Mouse (Mus musculus): ENCODE data around the gene Ms4a4c. TPM values are rescaled to one million over a fixed set of nuclear protein-coding genes. Genes with fewer than 3 reads are reported as not detected.
"Not testable (repeated sequence)": the region's sequence is repeated elsewhere in the genome, so short reads cannot be mapped to it uniquely, and the experiment has no call there.

Gene Ms4a4c
- polyA plus RNA-seq, 1 experiment = not detected

GRCm38 (mm10) chr19:11443338-11443737 is 38.8 kb downstream of the Ms4a4c start, which contains the start of gene Ms4a4b:
Gene Ms4a4b (plus strand): TSS chr19:11443553.
- Histone ChIP-seq H3K27me3 (ENCODE audit: control insufficient read depth) (no peaks in the 10 kb centered on the region), H3K36me3 (ENCODE audit: control insufficient read depth) (no peaks in the 10 kb centered on the region), H3K9me3 (ENCODE audit: control insufficient read depth, low read length) (no peaks in the 10 kb centered on the region), H3K4me1 (ENCODE audit: control insufficient read depth) (no peaks in the 10 kb centered on the region), H3K4me3 (replicated peaks) (no peak within 1 kb of the TSS)
- no peak for TF ChIP-seq TAL1 (IDR thresholded peaks at IDR 0.05; ENCODE audit: low read length)

GRCm38 (mm10) chr19:11443964-11444363 is 39.4 kb downstream of the Ms4a4c start:
- no peak overlapping the region for H3K4me3 ChIP-seq (replicated peaks)

GRCm38 (mm10) chr19:11447238-11447637 is 42.7 kb downstream of the Ms4a4c start:
- Histone ChIP-seq H3K4me1 (ENCODE audit: control insufficient read depth) (no peaks in the 10 kb centered on the region), H3K27me3 (ENCODE audit: control insufficient read depth) (no peaks in the 10 kb centered on the region), H3K9me3 (ENCODE audit: control insufficient read depth, low read length) (no peaks in the 10 kb centered on the region), H3K36me3 (ENCODE audit: control insufficient read depth) (no peaks in the 10 kb centered on the region), H3K4me3 (replicated peaks) (no peak overlapping the region)
- no peak for TF ChIP-seq TAL1 (IDR thresholded peaks at IDR 0.05; ENCODE audit: low read length)
- no peak for TF ChIP-seq GATA1 (IDR thresholded peaks at IDR 0.05; ENCODE audit: low read length)

More at GRCm38 (mm10) chr19:11443964-11444363, 39.4 kb downstream of the Ms4a4c start:
- Histone ChIP-seq H3K9me3 (ENCODE audit: control insufficient read depth, low read length) (no peaks in the 10 kb centered on the region), H3K36me3 (ENCODE audit: control insufficient read depth) (no peaks in the 10 kb centered on the region), H3K4me1 (ENCODE audit: control insufficient read depth) (no peaks in the 10 kb centered on the region), H3K27me3 (ENCODE audit: control insufficient read depth) (no peaks in the 10 kb centered on the region)
- TF ChIP-seq TAL1 (IDR thresholded peaks at IDR 0.05; ENCODE audit: low read length) = no peak
- no peak for TF ChIP-seq GATA1 (IDR thresholded peaks at IDR 0.05; ENCODE audit: low read length)

GRCm38 (mm10) chr19:11459041-11459440 is 54.5 kb downstream of the Ms4a4c start:
- H3K9me3 ChIP-seq (ENCODE audit: control insufficient read depth, low read length); H3K36me3 ChIP-seq (ENCODE audit: control insufficient read depth); H3K27me3 ChIP-seq (ENCODE audit: control insufficient read depth); H3K4me1 ChIP-seq (ENCODE audit: control insufficient read depth); H3K4me3 ChIP-seq (replicated peaks): not testable (repeated sequence)

- H3K9me3 ChIP-seq (ENCODE audit: control insufficient read depth, low read length); H3K27me3 ChIP-seq (ENCODE audit: control insufficient read depth); H3K36me3 ChIP-seq (ENCODE audit: control insufficient read depth); H3K4me3 ChIP-seq (replicated peaks); H3K4me1 ChIP-seq (ENCODE audit: control insufficient read depth): not testable (repeated sequence)
Observed at GRCm38 (mm10) chr19:11464795-11465194, 60.2 kb downstream of the Ms4a4c start.

GRCm38 (mm10) chr19:11466471-11466870 is 61.9 kb downstream of the Ms4a4c start:
- Histone ChIP-seq H3K27me3 (ENCODE audit: control insufficient read depth) (no peaks in the 10 kb centered on the region), H3K4me3 (replicated peaks) (no peak overlapping the region), H3K9me3 (ENCODE audit: control insufficient read depth, low read length) (no peaks in the 10 kb centered on the region), H3K4me1 (ENCODE audit: control insufficient read depth) (no peaks in the 10 kb centered on the region), H3K36me3 (ENCODE audit: control insufficient read depth) (no peaks in the 10 kb centered on the region)
- TF ChIP-seq GATA1 (IDR thresholded peaks at IDR 0.05; ENCODE audit: low read length) = no peak
- TF ChIP-seq TAL1 (IDR thresholded peaks at IDR 0.05; ENCODE audit: low read length) = no peak

- H3K9me3 ChIP-seq (ENCODE audit: control insufficient read depth, low read length); H3K4me1 ChIP-seq (ENCODE audit: control insufficient read depth); H3K36me3 ChIP-seq (ENCODE audit: control insufficient read depth); H3K4me3 ChIP-seq (replicated peaks); H3K27me3 ChIP-seq (ENCODE audit: control insufficient read depth): not testable (repeated sequence)
Observed at GRCm38 (mm10) chr19:11468361-11468760, 63.8 kb downstream of the Ms4a4c start.

- not testable (repeated sequence) for H3K27me3 ChIP-seq (ENCODE audit: control insufficient read depth); H3K4me1 ChIP-seq (ENCODE audit: control insufficient read depth); H3K4me3 ChIP-seq (replicated peaks); H3K9me3 ChIP-seq (ENCODE audit: control insufficient read depth, low read length); H3K36me3 ChIP-seq (ENCODE audit: control insufficient read depth)
Observed at GRCm38 (mm10) chr19:11469215-11469614, 64.6 kb downstream of the Ms4a4c start, which contains the start of gene Ms4a6c. Gene Ms4a6c (plus strand): TSS chr19:11469366.

Other genes starting within 250 kb of the Ms4a4c start
- gene 1700025F22Rik, start 239.4 kb upstream of the Ms4a4c start, polyA plus RNA-seq (2012) = not detected in 2 replicates
- gene Ms4a13, start 208.0 kb upstream of the Ms4a4c start, polyA plus RNA-seq (2012) = not detected in 2 replicates
- not detected in 2 replicates for gene Ms4a12, start 172.3 kb upstream of the Ms4a4c start, polyA plus RNA-seq (2012)
- not detected in 2 replicates for gene Ms4a1, start 138.5 kb upstream of the Ms4a4c start, polyA plus RNA-seq (2012)
- not detected in 2 replicates for gene Ms4a5, start 120.9 kb upstream of the Ms4a4c start, polyA plus RNA-seq (2012)
- gene Ms4a14, start 90.3 kb upstream of the Ms4a4c start, polyA plus RNA-seq (2012) = not detected in 2 replicates
- gene Ms4a7, start 68.6 kb upstream of the Ms4a4c start, polyA plus RNA-seq (2012) = not detected in 2 replicates
- not detected in 2 replicates for gene Ms4a4a, start 29.2 kb upstream of the Ms4a4c start, polyA plus RNA-seq (2012)
- gene Ms4a4b, start 38.8 kb downstream of the Ms4a4c start, polyA plus RNA-seq (2012) = 0.05 TPM in 1 of 2 replicates, not detected in the other
- gene Ms4a6c, start 64.6 kb downstream of the Ms4a4c start, polyA plus RNA-seq (2012) = not detected in 2 replicates
- gene Gm8369, start 81.2 kb downstream of the Ms4a4c start, polyA plus RNA-seq (2012) = not detected in 2 replicates
- gene Ms4a6b, start 111.7 kb downstream of the Ms4a4c start, polyA plus RNA-seq (2012) = not detected in 2 replicates
- gene Ms4a4d, start 132.0 kb downstream of the Ms4a4c start, polyA plus RNA-seq (2012) = not detected in 2 replicates
- not detected in 2 replicates for gene Ms4a6d, start 200.1 kb downstream of the Ms4a4c start, polyA plus RNA-seq (2012)
- 0.01 and 0.05 TPM in 2 replicates for gene Ms4a2, start 218.9 kb downstream of the Ms4a4c start, polyA plus RNA-seq (2012)
- 0.06 TPM in 1 of 2 replicates, not detected in the other for gene Ms4a3, start 236.1 kb downstream of the Ms4a4c start, polyA plus RNA-seq (2012)

Measured in erythroblast, embryonic 14.5 days (primary cell).